Mouse (Mus musculus): ENCODE results near the gene Rmnd5b. TPM values are rescaled to one million over a fixed set of nuclear protein-coding genes. Genes with fewer than 3 reads are reported as not detected.

The Rmnd5b gene
- polyA plus RNA-seq, 1 experiment = 25.3 TPM

- TF ChIP-seq GATA1 (IDR thresholded peaks at IDR 0.05; ENCODE audit: low read length) = no peak
Measured at GRCm38 (mm10) chr11:51652889-51653418, 17.3 kb upstream of the Rmnd5b start.

- no peak for TF ChIP-seq GATA1 (IDR thresholded peaks at IDR 0.05; ENCODE audit: low read length)
Measured at GRCm38 (mm10) chr11:51650691-51651515, 15.2 kb upstream of the Rmnd5b start, which contains the start of the genes N4bp3 and D930048N14Rik. Gene N4bp3 (minus strand): TSS chr11:51650842. Gene D930048N14Rik (plus strand): TSS chr11:51650954.

GRCm38 (mm10) chr11:51650261-51650660, 14.6 kb upstream of the Rmnd5b start:
- no peak for TF ChIP-seq GATA1 (IDR thresholded peaks at IDR 0.05; ENCODE audit: low read length)

GRCm38 (mm10) chr11:51649889-51650199, 14.1 kb upstream of the Rmnd5b start:
- TF ChIP-seq GATA1 (IDR thresholded peaks at IDR 0.05; ENCODE audit: low read length) = no peak

DNA sequence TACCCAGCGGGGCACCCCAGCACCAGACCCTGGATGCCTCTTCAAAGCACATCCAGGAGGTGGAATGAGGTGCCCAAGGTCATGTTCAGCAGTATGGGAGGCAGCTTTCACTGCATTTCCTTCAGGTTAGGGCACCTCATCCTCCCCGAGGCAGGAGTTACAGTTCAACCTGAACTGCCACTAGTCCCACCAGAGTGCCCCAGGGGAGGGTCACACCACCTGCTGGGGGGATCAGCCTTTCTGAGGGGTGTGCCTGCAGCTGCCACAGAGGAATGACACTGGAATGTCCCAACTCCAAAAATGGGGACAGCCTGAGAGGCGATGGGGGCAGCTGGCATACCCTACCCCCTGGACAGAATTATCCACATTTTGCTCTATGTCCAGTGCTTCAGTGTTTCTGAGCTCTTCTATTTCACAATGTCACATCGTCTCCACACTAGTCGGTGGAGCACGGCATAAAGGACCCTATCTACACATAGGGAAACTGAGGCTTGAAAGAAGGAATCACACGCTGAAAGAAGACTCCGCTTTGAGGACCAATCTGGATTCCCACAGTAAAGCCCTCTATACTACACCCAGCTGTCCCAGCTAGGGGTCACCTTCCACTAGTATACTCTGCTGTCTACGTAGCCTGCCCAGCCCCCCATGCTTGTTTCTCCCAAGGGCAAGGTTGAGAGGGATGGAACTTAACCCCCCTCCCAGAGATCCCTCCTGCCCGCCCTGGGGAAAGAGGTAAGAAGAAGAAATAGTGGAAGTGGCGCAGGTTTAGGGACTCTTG, 13.6 kb upstream of the Rmnd5b start:
- TF ChIP-seq GATA1 (IDR thresholded peaks at IDR 0.05; ENCODE audit: low read length) = no peak

GRCm38 (mm10) chr11:51648566-51648965, 12.9 kb upstream of the Rmnd5b start:
- TF ChIP-seq GATA1 (IDR thresholded peaks at IDR 0.05; ENCODE audit: low read length) = no peak

- TF ChIP-seq GATA1 (IDR thresholded peaks at IDR 0.05; ENCODE audit: low read length) = no peak
Measured at GRCm38 (mm10) chr11:51646751-51647667, 11.3 kb upstream of the Rmnd5b start.

GRCm38 (mm10) chr11:51646245-51646644, 10.5 kb upstream of the Rmnd5b start:
- no peak for TF ChIP-seq GATA1 (IDR thresholded peaks at IDR 0.05; ENCODE audit: low read length)

DNA sequence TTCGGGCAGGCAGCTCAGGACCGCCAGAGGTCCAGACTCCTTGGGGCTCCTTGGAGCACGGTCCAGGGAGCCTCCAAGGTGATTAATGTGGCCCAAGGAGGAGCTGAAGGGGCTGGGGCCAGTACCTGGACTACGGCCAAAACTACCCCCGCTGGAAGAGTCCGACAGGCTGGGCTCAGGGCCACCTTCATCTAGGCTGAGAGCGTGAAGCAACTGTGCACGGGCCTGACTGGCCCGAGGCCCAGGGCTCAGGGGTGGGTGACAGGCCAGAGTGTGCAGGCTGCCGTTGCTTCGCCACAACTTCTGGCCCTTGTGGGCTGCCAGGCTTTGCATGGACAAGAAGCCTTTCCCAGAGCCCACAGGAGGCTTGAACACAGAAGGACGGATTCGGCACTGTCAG, 9.6 kb upstream of the Rmnd5b start:
- TF ChIP-seq GATA1 (IDR thresholded peaks at IDR 0.05; ENCODE audit: low read length) = no peak

- no peak for TF ChIP-seq GATA1 (IDR thresholded peaks at IDR 0.05; ENCODE audit: low read length)
Measured at GRCm38 (mm10) chr11:51644217-51644616, 8.5 kb upstream of the Rmnd5b start.

DNA sequence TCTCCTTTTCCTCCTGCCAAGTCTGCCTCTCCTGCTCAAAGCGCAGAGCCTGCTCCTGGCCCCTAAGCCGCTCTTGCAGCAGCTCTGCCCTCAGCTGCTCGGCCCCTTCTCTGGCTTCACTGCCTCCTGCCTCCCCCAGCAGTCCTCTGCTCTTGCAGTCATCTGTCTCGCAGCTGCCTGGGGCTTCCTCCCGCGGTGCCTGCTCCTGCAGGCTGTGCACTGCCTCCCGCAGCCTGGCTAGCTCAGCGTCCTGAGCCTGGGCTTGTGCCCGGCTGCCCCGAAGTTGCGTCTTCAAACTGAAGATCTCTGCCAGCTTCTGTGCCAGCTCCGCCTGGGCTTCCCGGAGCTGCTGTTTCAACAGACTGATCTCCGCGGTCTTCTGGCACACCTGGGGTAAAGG, 8.1 kb upstream of the Rmnd5b start:
- no peak for TF ChIP-seq GATA1 (IDR thresholded peaks at IDR 0.05; ENCODE audit: low read length)

GRCm38 (mm10) chr11:51643202-51643601, 7.5 kb upstream of the Rmnd5b start:
- no peak for TF ChIP-seq GATA1 (IDR thresholded peaks at IDR 0.05; ENCODE audit: low read length)

GRCm38 (mm10) chr11:51640748-51641147, 5.1 kb upstream of the Rmnd5b start:
- TF ChIP-seq GATA1 (IDR thresholded peaks at IDR 0.05; ENCODE audit: low read length) = no peak

DNA sequence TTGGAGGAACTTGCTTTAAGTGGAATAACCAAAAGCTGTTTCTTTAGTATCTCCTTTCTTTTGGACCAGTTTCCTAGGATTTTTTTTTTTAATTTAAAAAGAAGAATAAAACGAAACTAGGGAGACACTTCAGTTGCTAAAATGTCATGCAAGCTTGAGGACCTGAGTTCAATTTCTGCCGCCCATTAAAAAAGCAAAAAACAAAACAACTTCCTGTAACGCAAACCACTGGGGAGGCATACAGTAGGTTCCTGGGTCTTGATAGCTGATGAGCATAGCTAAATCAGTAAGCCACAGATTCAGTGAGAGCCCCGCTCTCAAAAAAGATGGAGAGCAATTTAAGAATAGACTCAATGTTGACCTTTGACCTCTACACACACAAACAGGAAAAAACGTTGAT, 2.8 kb upstream of the Rmnd5b start:
- TF ChIP-seq GATA1 (IDR thresholded peaks at IDR 0.05; ENCODE audit: low read length) = no peak

DNA sequence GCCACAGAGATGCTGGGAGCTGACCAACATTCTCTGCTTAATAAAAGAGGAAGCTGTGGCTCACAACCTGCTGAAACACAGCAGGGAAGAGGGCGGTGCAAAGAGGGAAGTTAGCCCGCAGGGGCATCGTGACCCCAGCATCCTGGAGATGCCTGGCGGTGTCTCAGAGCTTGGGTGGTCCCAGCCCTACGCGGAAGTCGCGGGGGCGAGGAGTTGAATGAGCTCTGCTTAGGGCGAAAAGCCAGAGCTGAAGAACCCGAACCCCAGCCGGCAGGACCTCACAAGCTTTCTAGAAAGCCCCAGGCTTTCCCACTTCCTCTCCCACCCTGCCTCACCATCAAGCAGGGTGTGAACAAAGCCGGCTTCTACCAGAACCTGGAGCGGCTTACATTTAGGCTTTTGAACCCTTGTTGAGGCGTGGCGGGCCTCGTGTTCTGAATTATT, 2.3 kb upstream of the Rmnd5b start:
- TF ChIP-seq GATA1 (IDR thresholded peaks at IDR 0.05; ENCODE audit: low read length) = no peak

Measured in G1E-ER4 (cell line).